Comparison of ENCODE assay signal across 19 mouse cellular contexts in genomic region chr11:69362479-69362878, GRCm38 (mm10). TPM values are rescaled to one million over a fixed set of nuclear protein-coding genes. Genes with fewer than 3 reads are reported as not detected.
A peak's percentile ranks its signal among the peaks of the same experiment; 100 is the strongest.
DNase-seq lines count a peak whose midpoint lies in the region; ATAC-seq and TF ChIP-seq lines count a peak whose summit lies in the region.
"Had no signal": no experiment of that assay in that cellular context is flagged by ENCODE, and none has a peak within 500 bp of the region (broad histone marks: within the 10 kb centered on the region; RNA-seq: fewer than 3 reads in every experiment).

No protein-coding gene starts in this region.

- WGBS in heart, adult 2 months, result 96% methylated on average over 2 of the region's 2 CpGs
- 76% methylated on average over 2 of the region's 2 CpGs for WGBS in heart, embryonic 12.5 days
- 96% methylated on average over 2 of the region's 2 CpGs for WGBS in liver, postnatal 0 days (ENCODE audit: insufficient replicate concordance)
- WGBS in liver, embryonic 12.5 days (ENCODE audit: insufficient replicate concordance), result 81% methylated on average over 2 of the region's 2 CpGs
- 22% methylated on average over 2 of the region's 2 CpGs for WGBS in embryonic facial prominence, embryonic 15.5 days

- ATAC-seq in heart, embryonic 12.5 days (ENCODE audit: insufficient number of reproducible peaks, low FRiP score), result no peak
- ATAC-seq in liver, postnatal 0 days, result no peak
- ATAC-seq in liver, embryonic 12.5 days, result no peak
- ATAC-seq in embryonic facial prominence, embryonic 15.5 days (ENCODE audit: insufficient number of reproducible peaks, low FRiP score, low TSS enrichment, low read depth), result no peak
- ATAC-seq: forebrain, postnatal 0 days had no signal

- intact Hi-C loops in heart, adult 2 months (cut with DNase I), result no loop called here

- no peaks in the 10 kb centered on the region for H3K79me2 ChIP-seq in heart, adult 2 months (replicated peaks; ENCODE audit: control insufficient read depth, insufficient read depth, low read length)

- peaks cover 18% of the 10 kb centered on the region for H3K4me1 ChIP-seq in heart, adult 2 months (ENCODE audit: control insufficient read depth, insufficient read depth, low read length)
- H3K4me1 ChIP-seq in heart, embryonic 12.5 days (replicated peaks), result peaks cover 26% of the 10 kb centered on the region
- H3K4me1 ChIP-seq in liver, postnatal 0 days (ENCODE audit: insufficient read depth), result peaks cover 31% of the 10 kb centered on the region
- peaks cover 34% of the 10 kb centered on the region for H3K4me1 ChIP-seq in liver, embryonic 12.5 days
- peaks cover 49% of the 10 kb centered on the region for H3K4me1 ChIP-seq in embryonic facial prominence, embryonic 15.5 days

- H3K4me2 ChIP-seq in heart, embryonic 12.5 days, result no peak overlapping the region
- H3K4me2 ChIP-seq in liver, postnatal 0 days (ENCODE audit: low read depth, low read length), result 0 out of 2 replicates have a peak overlapping the region, but pooled peaks have one; percentile 6
- no peak overlapping the region for H3K4me2 ChIP-seq in liver, embryonic 12.5 days
- no peak overlapping the region for H3K4me2 ChIP-seq in embryonic facial prominence, embryonic 15.5 days (replicated peaks)
- H3K4me2 ChIP-seq: embryonic facial prominence, embryonic 13.5 days; hindbrain, embryonic 13.5 days; liver, embryonic 11.5 days; midbrain, embryonic 11.5 days had no signal

- H3K27me3 ChIP-seq in heart, adult 2 months (ENCODE audit: control insufficient read depth, insufficient read depth, low read length), result no peaks in the 10 kb centered on the region
- no peaks in the 10 kb centered on the region for H3K27me3 ChIP-seq in heart, embryonic 12.5 days (replicated peaks)
- peaks cover 6% of the 10 kb centered on the region; the same call in 1 of the 2 replicates for H3K27me3 ChIP-seq in liver, postnatal 0 days (ENCODE audit: insufficient read depth, low read length)
- peaks cover 67% of the 10 kb centered on the region for H3K27me3 ChIP-seq in liver, embryonic 12.5 days (replicated peaks)
- H3K27me3 ChIP-seq in embryonic facial prominence, embryonic 15.5 days, result no peaks in the 10 kb centered on the region
- H3K27me3 ChIP-seq: embryonic facial prominence, embryonic 13.5 days; hindbrain, embryonic 13.5 days had no signal

- H3K27ac ChIP-seq in heart, adult 2 months, result no peak overlapping the region
- no peak overlapping the region for H3K27ac ChIP-seq in heart, embryonic 12.5 days (ENCODE audit: poor library complexity, severe bottlenecking)
- H3K27ac ChIP-seq in liver, postnatal 0 days (ENCODE audit: low read depth), result no peak overlapping the region
- no peak overlapping the region for H3K27ac ChIP-seq in liver, embryonic 12.5 days
- peak overlapping the region; percentile 51 for H3K27ac ChIP-seq in embryonic facial prominence, embryonic 15.5 days (replicated peaks)
- H3K27ac ChIP-seq: embryonic facial prominence, embryonic 13.5 days had no signal

- no peak overlapping the region for H3K9ac ChIP-seq in heart, adult 2 months (ENCODE audit: low read depth, low read length)
- H3K9ac ChIP-seq in heart, embryonic 12.5 days, result no peak overlapping the region
- H3K9ac ChIP-seq in liver, postnatal 0 days (replicated peaks), result no peak overlapping the region
- no peak overlapping the region for H3K9ac ChIP-seq in liver, embryonic 12.5 days
- no peak overlapping the region for H3K9ac ChIP-seq in embryonic facial prominence, embryonic 15.5 days
- H3K9ac ChIP-seq: embryonic facial prominence, embryonic 13.5 days; forebrain, postnatal 0 days; hindbrain, embryonic 13.5 days had no signal

- TF ChIP-seq CTCF in heart, adult 2 months (IDR thresholded peaks at IDR 0.05), result 0 out of 2 replicates have a peak, but pooled peaks have one; percentile 2
- peak; percentile 26; the same call in 1 of the 2 replicates for TF ChIP-seq CTCF in liver, postnatal 0 days (IDR thresholded peaks at IDR 0.05; ENCODE audit: low read depth)

- TF ChIP-seq POLR2A in heart, adult 2 months (IDR thresholded peaks at IDR 0.05; ENCODE audit: insufficient read depth, low read depth, low read length), result no peak

- DNase-seq in heart, adult 2 months, result no peak
- no peak for DNase-seq in liver, postnatal 0 days
- peak; percentile 49 for DNase-seq in Muller cell, postnatal 12 days (ENCODE audit: inconsistent ontology term)
- DNase-seq in right cerebral cortex, adult 2 months (ENCODE audit: low spot score in 2 of 2), result no peak
- no peak for DNase-seq in thymus, postnatal 14 days
- DNase-seq: adrenal gland, postnatal 10 days; cerebellum, adult 9-10 months; forebrain, postnatal 0 days; heart, postnatal 10 days; kidney, adult 8-10 months; lung, postnatal 4 days had no signal

- H3K36me3 ChIP-seq in heart, adult 2 months (ENCODE audit: control insufficient read depth, insufficient read depth, low read length), result no peaks in the 10 kb centered on the region
- H3K36me3 ChIP-seq in heart, embryonic 12.5 days, result peaks cover 62% of the 10 kb centered on the region
- peaks cover 19% of the 10 kb centered on the region; the same call in 1 of the 2 replicates for H3K36me3 ChIP-seq in liver, postnatal 0 days (replicated peaks; ENCODE audit: insufficient read depth, low read length)
- H3K36me3 ChIP-seq in liver, embryonic 12.5 days, result peaks cover 35% of the 10 kb centered on the region
- peaks cover 66% of the 10 kb centered on the region for H3K36me3 ChIP-seq in embryonic facial prominence, embryonic 15.5 days

- no peaks in the 10 kb centered on the region for H3K9me3 ChIP-seq in heart, embryonic 12.5 days (replicated peaks)
- H3K9me3 ChIP-seq in liver, postnatal 0 days (ENCODE audit: low read length), result no peaks in the 10 kb centered on the region
- H3K9me3 ChIP-seq in liver, embryonic 12.5 days (replicated peaks), result no peaks in the 10 kb centered on the region
- H3K9me3 ChIP-seq in embryonic facial prominence, embryonic 15.5 days (replicated peaks), result no peaks in the 10 kb centered on the region
- H3K9me3 ChIP-seq: embryonic facial prominence, embryonic 13.5 days; G1E; hindbrain, embryonic 13.5 days had no signal

- no peak for TF ChIP-seq EP300 in heart, adult 2 months (IDR thresholded peaks at IDR 0.05; ENCODE audit: insufficient read depth, low read depth, low read length)
- no peak for TF ChIP-seq EP300 in liver, postnatal 0 days (IDR thresholded peaks at IDR 0.05; ENCODE audit: low read depth)

- no peak overlapping the region for H3K4me3 ChIP-seq in heart, adult 2 months
- H3K4me3 ChIP-seq in heart, embryonic 12.5 days, result no peak overlapping the region
- H3K4me3 ChIP-seq in liver, postnatal 0 days (ENCODE audit: low read depth, low read length), result no peak overlapping the region
- no peak overlapping the region for H3K4me3 ChIP-seq in liver, embryonic 12.5 days
- H3K4me3 ChIP-seq in embryonic facial prominence, embryonic 15.5 days (replicated peaks), result no peak overlapping the region
- H3K4me3 ChIP-seq: embryonic facial prominence, embryonic 13.5 days; hindbrain, embryonic 13.5 days had no signal

RNA-seq across cellular contexts. Expression of gene Chd3, which starts 6.7 kb away (rescaled TPM):
- total RNA-seq in heart, adult 2 months (2021), result 10 to 100 TPM; 18.3 to 20.2 TPM
- polyA plus RNA-seq in heart, adult 2 months (2012; rRNA removed), result 20.3 and 22.2 TPM in 2 replicates
- polyA plus RNA-seq in heart, embryonic 12.5 days (2016; fragmentation: Nextera tagmentation; extraction: Ambion mirVana), result 19.2 and 23.5 TPM in 2 replicates
- polyA plus RNA-seq in liver, postnatal 0 days (2015; fragmentation: Nextera tagmentation; extraction: Ambion mirVana), result 7.8 and 8.7 TPM in 2 replicates
- polyA plus RNA-seq in liver, embryonic 12.5 days (2016; fragmentation: Nextera tagmentation; extraction: Ambion mirVana), result 4.7 and 6.4 TPM in 2 replicates
- 88.3 and 91.8 TPM in 2 replicates for polyA plus RNA-seq in embryonic facial prominence, embryonic 15.5 days (2015; fragmentation: Nextera tagmentation; extraction: Ambion mirVana)

RNA-seq across cellular contexts. Expression of gene Rnf227, which starts 22.2 kb away (rescaled TPM):
- under 1 TPM; 0.31 to 0.36 TPM for total RNA-seq in heart, adult 2 months (2021)
- 0.51 and 0.82 TPM in 2 replicates for polyA plus RNA-seq in heart, adult 2 months (2012; rRNA removed)
- 6.7 and 8.5 TPM in 2 replicates for polyA plus RNA-seq in heart, embryonic 12.5 days (2016; fragmentation: Nextera tagmentation; extraction: Ambion mirVana)
- 0.87 and 1.3 TPM in 2 replicates for polyA plus RNA-seq in liver, postnatal 0 days (2015; fragmentation: Nextera tagmentation; extraction: Ambion mirVana)
- polyA plus RNA-seq in liver, embryonic 12.5 days (2016; fragmentation: Nextera tagmentation; extraction: Ambion mirVana), result 1.5 and 1.7 TPM in 2 replicates
- 24.5 and 24.7 TPM in 2 replicates for polyA plus RNA-seq in embryonic facial prominence, embryonic 15.5 days (2015; fragmentation: Nextera tagmentation; extraction: Ambion mirVana)
- polyA plus RNA-seq: G1E had no signal

RNA-seq across cellular contexts. Expression of gene Naa38, which starts 32.8 kb away (rescaled TPM):
- 100 to 1,000 TPM; 102 to 113 TPM for total RNA-seq in heart, adult 2 months (2021)
- polyA plus RNA-seq in heart, adult 2 months (2012; rRNA removed), result 128 and 145 TPM in 2 replicates
- 147 and 150 TPM in 2 replicates for polyA plus RNA-seq in heart, embryonic 12.5 days (2016; fragmentation: Nextera tagmentation; extraction: Ambion mirVana)
- polyA plus RNA-seq in liver, postnatal 0 days (2015; fragmentation: Nextera tagmentation; extraction: Ambion mirVana), result 83.7 and 83.9 TPM in 2 replicates
- polyA plus RNA-seq in liver, embryonic 12.5 days (2016; fragmentation: Nextera tagmentation; extraction: Ambion mirVana), result 111 and 119 TPM in 2 replicates
- polyA plus RNA-seq in embryonic facial prominence, embryonic 15.5 days (2015; fragmentation: Nextera tagmentation; extraction: Ambion mirVana), result 150 and 158 TPM in 2 replicates

RNA-seq across cellular contexts. Expression of gene Cyb5d1, which starts 33.0 kb away (rescaled TPM):
- total RNA-seq in heart, adult 2 months (2021), result 10 to 100 TPM; 27.9 to 32.1 TPM
- 19.9 and 29.8 TPM in 2 replicates for polyA plus RNA-seq in heart, adult 2 months (2012; rRNA removed)
- 24.8 and 27.1 TPM in 2 replicates for polyA plus RNA-seq in heart, embryonic 12.5 days (2016; fragmentation: Nextera tagmentation; extraction: Ambion mirVana)
- 4.7 and 5.4 TPM in 2 replicates for polyA plus RNA-seq in liver, postnatal 0 days (2015; fragmentation: Nextera tagmentation; extraction: Ambion mirVana)
- 15.1 and 15.7 TPM in 2 replicates for polyA plus RNA-seq in liver, embryonic 12.5 days (2016; fragmentation: Nextera tagmentation; extraction: Ambion mirVana)
- polyA plus RNA-seq in embryonic facial prominence, embryonic 15.5 days (2015; fragmentation: Nextera tagmentation; extraction: Ambion mirVana), result 32.6 and 40.9 TPM in 2 replicates

RNA-seq across cellular contexts. Expression of gene Tmem88, which starts 35.6 kb away (rescaled TPM):
- total RNA-seq in heart, adult 2 months (2021), result 10 to 100 TPM; 20.4 to 21.4 TPM
- polyA plus RNA-seq in heart, adult 2 months (2012; rRNA removed), result 61.4 and 66.4 TPM in 2 replicates
- 34.4 and 35.7 TPM in 2 replicates for polyA plus RNA-seq in heart, embryonic 12.5 days (2016; fragmentation: Nextera tagmentation; extraction: Ambion mirVana)
- 12.3 and 14.0 TPM in 2 replicates for polyA plus RNA-seq in liver, postnatal 0 days (2015; fragmentation: Nextera tagmentation; extraction: Ambion mirVana)
- polyA plus RNA-seq in liver, embryonic 12.5 days (2016; fragmentation: Nextera tagmentation; extraction: Ambion mirVana), result 14.4 and 15.4 TPM in 2 replicates
- 19.5 and 20.0 TPM in 2 replicates for polyA plus RNA-seq in embryonic facial prominence, embryonic 15.5 days (2015; fragmentation: Nextera tagmentation; extraction: Ambion mirVana)
